Mouse (Mus musculus): ENCODE measurements around the gene Aqp6.

Gene Aqp6
- long read RNA-seq, experiment 1 = 0 reads
- long read RNA-seq, experiment 2 = 0 reads

DNA sequence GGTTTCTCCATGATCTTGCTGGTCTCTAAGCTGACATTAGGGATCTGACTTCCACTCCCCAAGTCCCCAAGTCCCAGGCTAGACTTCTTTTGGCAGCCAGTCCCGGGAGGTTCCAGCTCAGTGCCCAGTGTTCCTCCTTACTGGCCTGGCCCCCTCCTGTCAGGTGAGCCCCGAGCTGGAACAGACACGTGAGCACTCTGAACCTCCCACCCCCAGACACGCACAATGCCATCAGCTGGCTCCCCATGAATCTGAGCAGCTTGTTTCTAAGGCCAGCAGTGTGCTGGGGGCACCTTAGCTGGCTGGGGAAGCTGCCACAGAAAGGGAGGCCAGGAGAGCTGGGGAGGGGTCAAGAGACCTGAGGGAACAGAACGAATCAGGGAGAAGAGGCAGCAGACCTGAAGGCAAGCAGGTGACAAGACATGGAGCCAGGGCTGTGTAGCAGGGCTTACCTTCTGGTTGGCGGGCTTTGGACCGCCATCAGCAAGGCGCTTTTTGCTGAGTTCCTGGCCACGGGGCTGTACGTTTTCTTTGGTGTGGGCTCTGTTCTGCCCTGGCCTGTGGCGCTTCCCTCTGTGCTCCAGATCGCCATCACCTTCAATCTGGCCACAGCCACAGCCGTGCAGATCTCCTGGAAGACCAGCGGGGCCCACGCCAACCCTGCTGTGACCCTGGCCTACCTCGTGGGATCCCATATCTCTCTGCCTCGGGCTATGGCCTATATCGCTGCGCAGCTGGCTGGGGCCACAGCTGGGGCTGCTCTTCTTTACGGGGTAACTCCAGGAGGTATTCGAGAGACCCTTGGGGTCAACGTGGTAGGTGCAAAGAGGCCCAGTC is at the start of gene Aqp6:
TSS of gene Aqp6 (plus strand) at position 415 of the 837 bp plus-strand sequence.
- intact Hi-C loops (cut with DNase I) = loop anchor here (10.0 kb wide), 1 partner anchor 324 kb away; no protein-coding TSS in a partner anchor

DNA sequence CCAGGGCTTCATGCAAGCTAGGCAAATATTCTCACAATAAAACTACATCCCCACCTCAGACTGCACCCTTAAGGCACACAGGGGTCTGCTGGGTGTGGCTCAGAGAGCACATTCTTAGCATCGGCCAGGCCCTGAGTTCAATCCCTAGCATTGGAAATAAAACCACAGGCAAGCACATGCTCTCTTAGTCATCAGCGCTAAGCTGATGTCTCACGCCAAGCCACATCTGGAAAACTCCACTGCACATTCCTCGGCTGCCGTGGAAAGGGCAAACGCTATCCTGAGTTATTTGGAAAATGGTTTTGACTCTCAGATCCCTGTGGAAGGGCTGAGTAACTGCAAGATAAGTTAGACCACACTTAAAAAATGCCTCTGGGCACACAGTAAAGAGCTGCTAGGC is 47.4 kb upstream of the Aqp6 start:
- intact Hi-C loops (cut with DNase I) = no loop called here

GRCm38 (mm10) chr15:99558947-99559346 is 42.3 kb upstream of the Aqp6 start:
- intact Hi-C loops (cut with DNase I) = no loop called here

- intact Hi-C loops (cut with DNase I) = no loop called here
These were observed 41.0 kb upstream of the Aqp6 start for GRCm38 (mm10) chr15:99560246-99560645.

DNA sequence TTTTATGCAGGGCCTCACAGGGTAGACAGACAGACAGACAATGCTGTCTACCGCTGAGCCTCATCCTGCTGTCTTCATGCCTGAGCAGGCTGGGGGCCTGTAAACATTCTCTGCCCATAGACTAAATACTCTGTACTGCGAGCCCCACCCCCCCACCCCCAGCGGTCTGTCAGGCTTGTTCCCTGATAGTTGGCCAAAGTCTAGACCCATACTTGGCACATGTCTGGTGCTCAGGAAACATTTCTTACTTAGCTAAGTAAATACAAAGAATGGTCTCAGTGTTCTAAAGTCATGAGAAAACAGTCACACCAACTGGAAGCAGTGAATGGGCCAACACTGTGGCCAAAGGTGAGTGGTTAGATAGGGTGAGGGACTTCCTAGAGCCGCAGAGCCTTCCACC is 33.8 kb upstream of the Aqp6 start:
- intact Hi-C loops (cut with DNase I) = no loop called here

GRCm38 (mm10) chr15:99568682-99569081 is 32.5 kb upstream of the Aqp6 start:
- intact Hi-C loops (cut with DNase I) = no loop called here

DNA sequence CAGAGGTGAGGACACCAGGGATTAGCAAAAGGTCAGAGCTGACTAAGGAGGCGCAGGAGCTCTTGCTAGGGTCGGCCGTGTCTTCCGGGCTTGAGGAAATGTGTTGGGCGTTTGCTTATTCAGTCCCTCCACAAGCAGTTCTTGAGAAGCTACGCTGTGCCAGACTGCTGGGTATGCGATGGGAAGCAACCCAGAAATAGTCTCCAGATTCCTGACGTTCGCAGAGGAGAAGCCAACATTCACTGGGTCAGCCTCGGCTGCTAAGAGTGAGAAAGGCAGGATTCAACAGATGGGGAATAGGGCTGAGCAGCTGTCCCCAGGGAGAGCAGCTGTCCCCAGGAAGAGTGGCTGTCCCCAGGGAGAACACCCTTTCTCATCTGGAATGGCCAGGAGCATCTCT is 32.1 kb upstream of the Aqp6 start:
- intact Hi-C loops (cut with DNase I) = no loop called here

DNA sequence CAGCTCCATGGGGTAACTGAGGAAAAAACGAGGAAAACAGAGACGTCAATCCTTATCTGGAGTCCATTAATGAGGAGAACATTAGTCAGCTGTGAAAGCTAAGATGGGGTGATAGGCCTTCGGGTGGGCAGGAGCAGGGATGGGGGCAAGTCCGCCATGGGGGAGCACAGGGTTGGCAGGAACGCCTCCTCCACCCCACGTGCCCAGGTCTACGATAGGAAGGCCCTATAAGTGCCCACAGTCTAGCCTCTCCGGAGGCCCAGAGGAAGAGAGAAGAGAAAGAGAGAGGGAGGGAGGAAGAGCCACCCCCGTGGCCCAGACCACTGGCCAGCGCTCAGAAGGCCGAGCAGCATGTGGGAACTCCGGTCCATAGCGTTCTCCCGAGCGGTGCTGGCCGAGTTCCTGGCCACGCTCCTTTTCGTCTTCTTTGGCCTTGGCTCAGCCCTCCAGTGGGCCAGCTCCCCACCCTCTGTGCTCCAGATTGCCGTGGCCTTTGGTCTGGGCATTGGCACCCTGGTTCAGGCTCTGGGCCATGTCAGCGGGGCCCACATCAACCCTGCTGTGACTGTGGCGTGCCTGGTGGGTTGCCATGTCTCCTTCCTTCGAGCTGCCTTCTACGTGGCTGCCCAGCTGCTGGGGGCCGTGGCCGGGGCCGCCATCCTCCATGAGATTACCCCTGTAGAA is 22.3 kb upstream of the Aqp6 start, which contains the start of gene Aqp2:
TSS of gene Aqp2 (plus strand) at position 254 of the 684 bp plus-strand sequence.
- intact Hi-C loops (cut with DNase I) = no loop called here

DNA sequence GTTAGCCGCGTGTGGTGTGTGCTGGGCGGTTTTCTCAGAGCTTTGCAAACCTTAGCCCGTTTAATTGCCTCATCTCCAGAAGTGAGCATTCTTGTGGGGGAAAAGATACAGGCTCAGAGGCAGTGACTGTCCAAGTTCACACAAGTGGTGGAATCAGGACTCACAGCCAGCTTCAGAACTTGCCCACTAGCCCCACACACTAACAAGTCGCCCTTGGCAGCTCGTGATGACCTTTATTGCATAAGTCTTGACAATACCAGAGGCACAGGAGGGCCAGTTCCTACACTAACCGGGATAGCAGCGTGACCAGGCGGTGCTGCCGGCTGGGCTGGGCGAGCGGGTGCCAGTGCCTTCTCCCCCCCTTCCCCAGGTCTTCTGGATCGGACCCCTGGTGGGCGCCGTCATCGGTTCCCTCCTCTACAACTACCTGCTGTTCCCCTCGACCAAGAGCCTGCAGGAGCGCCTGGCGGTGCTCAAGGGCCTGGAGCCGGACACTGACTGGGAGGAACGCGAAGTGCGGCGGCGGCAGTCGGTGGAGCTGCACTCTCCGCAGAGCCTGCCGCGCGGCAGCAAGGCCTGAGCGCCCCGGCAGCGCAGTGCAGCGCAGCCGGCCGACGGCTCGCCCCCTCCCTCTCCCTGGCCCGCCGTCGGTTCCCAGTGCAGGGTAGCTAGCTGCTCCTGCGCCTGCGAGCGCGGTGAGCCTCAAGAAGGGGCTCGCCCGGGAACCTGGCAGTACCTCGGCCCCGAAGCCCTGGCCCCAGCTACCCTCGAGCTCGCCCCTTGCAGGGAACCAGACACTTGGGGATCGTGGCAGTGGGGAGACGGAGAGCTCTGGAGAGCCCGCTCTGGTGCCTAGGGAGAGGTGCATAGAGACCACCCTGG is 17.5 kb upstream of the Aqp6 start:
- intact Hi-C loops (cut with DNase I) = no loop called here

- intact Hi-C loops (cut with DNase I) = no loop called here
These were observed 16.6 kb upstream of the Aqp6 start for GRCm38 (mm10) chr15:99584407-99585202.

- intact Hi-C loops (cut with DNase I) = no loop called here
These were observed 15.5 kb upstream of the Aqp6 start for GRCm38 (mm10) chr15:99585741-99586140.

GRCm38 (mm10) chr15:99586525-99586924 is 14.7 kb upstream of the Aqp6 start:
- intact Hi-C loops (cut with DNase I) = no loop called here

- intact Hi-C loops (cut with DNase I) = no loop called here
These were observed 12.0 kb upstream of the Aqp6 start for GRCm38 (mm10) chr15:99589237-99589636.

DNA sequence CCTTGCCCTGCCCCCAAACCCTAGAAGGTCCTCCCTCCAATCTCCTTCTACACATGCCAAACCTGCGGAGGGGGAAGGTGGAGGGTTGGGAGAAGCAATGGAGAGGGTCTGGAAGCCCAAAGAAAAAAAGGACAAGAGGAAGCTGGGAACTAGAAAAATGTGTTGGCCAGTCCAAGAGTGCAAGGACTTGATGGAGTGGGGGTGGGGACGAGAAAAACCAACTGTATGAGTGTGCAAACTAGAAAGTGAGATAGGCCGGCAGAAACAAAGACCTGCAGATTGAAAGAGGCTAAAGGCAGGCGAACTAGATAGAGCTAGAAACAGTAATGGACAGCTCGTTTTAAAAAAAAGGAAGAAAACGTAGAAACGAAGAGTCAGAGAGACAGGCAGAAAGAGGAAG is 11.5 kb upstream of the Aqp6 start:
- intact Hi-C loops (cut with DNase I) = loop anchor here (10.0 kb wide), 1 partner anchor 315 kb away; no protein-coding TSS in a partner anchor

DNA sequence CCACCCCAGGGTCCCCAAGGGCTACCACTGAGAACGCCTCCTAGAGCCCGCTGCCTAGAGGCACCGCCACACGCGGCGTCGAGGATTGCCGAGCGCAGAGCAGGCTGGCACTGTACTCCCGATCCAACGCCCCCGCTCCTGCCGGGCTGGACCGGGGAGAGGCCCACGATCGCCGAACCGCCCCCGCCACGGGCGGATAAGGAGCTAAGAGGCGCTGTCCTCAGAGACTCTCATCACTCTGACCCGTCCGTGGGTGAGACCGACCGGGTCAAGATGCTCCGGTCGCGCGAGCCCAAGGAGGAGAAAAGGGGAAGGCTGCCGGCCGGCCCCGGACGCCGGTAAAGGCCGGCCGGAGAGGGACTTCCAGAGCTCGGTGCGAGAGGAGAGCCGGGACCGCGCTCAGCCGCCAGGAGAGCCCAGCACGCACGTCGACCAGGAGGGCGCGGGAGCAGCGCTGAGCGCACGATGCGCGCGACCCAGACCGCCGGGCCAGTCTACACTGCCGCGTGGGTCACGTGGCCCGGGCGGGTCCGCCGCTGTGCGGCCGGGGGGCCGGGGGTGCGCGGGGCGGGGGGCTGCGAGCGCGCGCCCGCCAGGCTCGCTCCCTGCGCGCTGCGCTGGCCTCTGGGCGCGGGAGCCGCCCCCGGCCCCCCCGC is 10.6 kb upstream of the Aqp6 start, which contains the start of gene Aqp5:
TSS of gene Aqp5 (plus strand) at position 354 of the 656 bp plus-strand sequence.
- intact Hi-C loops (cut with DNase I) = loop anchor here (10.0 kb wide), 1 partner anchor 314 kb away; no protein-coding TSS in a partner anchor

GRCm38 (mm10) chr15:99592177-99592576 is 9.0 kb upstream of the Aqp6 start:
- intact Hi-C loops (cut with DNase I) = loop anchor here (10.0 kb wide), 1 partner anchor 313 kb away; no protein-coding TSS in a partner anchor

GRCm38 (mm10) chr15:99592877-99593276 is 8.3 kb upstream of the Aqp6 start:
- intact Hi-C loops (cut with DNase I) = loop anchor here (10.0 kb wide), 1 partner anchor 312 kb away; no protein-coding TSS in a partner anchor

DNA sequence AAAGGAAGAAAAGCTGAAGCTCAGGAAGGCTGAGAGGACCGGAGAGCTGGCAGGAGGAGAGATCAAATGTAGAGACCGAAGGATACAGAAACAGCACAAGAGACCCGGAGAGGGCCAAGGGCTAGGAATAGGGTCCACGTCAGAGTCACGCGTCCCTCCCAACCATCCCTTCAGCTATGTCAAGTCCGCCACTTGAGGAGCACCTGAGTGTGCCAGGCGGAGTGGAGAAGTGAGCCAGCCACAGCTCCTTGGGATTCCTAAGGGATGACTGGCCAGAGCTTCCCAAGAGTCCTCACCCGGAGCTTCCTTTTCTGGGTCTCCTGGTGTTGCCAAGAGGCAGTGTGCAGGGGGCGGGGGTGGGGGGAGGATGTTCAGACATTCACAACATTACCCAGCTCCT is 6.2 kb upstream of the Aqp6 start:
- intact Hi-C loops (cut with DNase I) = loop anchor here (5.0 to 10.0 kb wide), 3 partner anchors 98 to 310 kb away; no protein-coding TSS in a partner anchor

DNA sequence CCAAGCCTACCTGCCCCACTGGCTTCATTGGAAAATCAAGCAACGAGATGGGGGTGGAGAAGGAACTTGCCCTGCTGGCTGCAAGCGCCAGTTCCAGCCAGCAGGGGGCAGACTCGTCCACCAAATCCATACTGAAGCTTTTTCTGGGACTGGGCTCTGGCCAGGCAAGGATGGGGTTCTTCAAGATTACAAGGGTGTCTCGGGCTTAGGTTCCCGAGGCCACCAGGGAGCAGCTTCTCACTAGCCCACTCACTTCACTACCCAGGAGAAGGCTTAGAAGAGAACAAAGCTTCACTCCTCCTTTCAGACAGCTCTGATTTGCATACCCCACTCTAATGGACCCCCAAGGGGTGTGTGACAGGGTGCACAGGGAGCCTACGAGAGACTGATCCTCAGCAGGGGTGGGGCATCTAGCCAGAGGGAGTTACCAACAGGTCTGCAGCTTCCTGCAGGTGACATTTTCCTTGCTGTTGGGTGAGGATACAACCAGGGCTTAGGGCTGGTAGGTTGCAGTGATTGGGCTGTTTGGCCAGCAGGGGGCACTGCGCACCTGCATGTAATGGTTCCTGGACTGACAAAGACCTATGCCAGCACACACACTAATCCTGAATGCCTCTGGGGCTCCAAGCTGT is 5.0 kb upstream of the Aqp6 start:
- intact Hi-C loops (cut with DNase I) = loop anchor here (1.0 to 10.0 kb wide), 5 partner anchors 73 to 309 kb away; no protein-coding TSS in a partner anchor
